Mouse (Mus musculus): Measurements from ENCODE around the gene Kazald1. TPM values are rescaled to one million over a fixed set of nuclear protein-coding genes. Genes with fewer than 3 reads are reported as not detected.
"Not testable (repeated sequence)": the region's sequence is repeated elsewhere in the genome, so short reads cannot be mapped to it uniquely, and the experiment has no call there.

Kazald1 gene
- total RNA-seq (2021) (1 to 10 TPM; 2.2 to 6.0 TPM), polyA plus RNA-seq (2012; rRNA removed) (9.8 and 11.1 TPM in 2 replicates)
- long read RNA-seq, partial matches to known transcripts = 2 of 4 reads
- long read RNA-seq, other reads (novel, unspliced or antisense) = 1 of 4 reads

GRCm38 (mm10) chr19:45074580-45075322 is at the start of gene Kazald1:
Gene Kazald1, plus strand, starts transcription at chr19:45075241.
- peak; percentile 97 for DNase-seq

GRCm38 (mm10) chr19:45025937-45026568 is 49.0 kb upstream of the Kazald1 start:
- peak; percentile 6 for DNase-seq

GRCm38 (mm10) chr19:45026958-45027670 is 47.9 kb upstream of the Kazald1 start:
- DNase-seq = no peak

GRCm38 (mm10) chr19:45027848-45028247 is 47.2 kb upstream of the Kazald1 start:
- peak; percentile 9 for DNase-seq

GRCm38 (mm10) chr19:45028746-45029145 is 46.3 kb upstream of the Kazald1 start:
- DNase-seq = peak; percentile 30

- peak; percentile 17 for DNase-seq
Measured at GRCm38 (mm10) chr19:45029571-45029970, 45.5 kb upstream of the Kazald1 start.

- peak; percentile 70 for DNase-seq
Measured at GRCm38 (mm10) chr19:45030111-45030510, 44.9 kb upstream of the Kazald1 start.

- peak; percentile 82 for DNase-seq
Measured at GRCm38 (mm10) chr19:45030746-45031693, 44.0 kb upstream of the Kazald1 start.

GRCm38 (mm10) chr19:45031780-45032179 is 43.3 kb upstream of the Kazald1 start:
- peak; percentile 82 for DNase-seq

GRCm38 (mm10) chr19:45032570-45033332 is 42.3 kb upstream of the Kazald1 start:
- peak; percentile 26 for DNase-seq

- DNase-seq = peak; percentile 70
Measured at GRCm38 (mm10) chr19:45036867-45037266, 38.2 kb upstream of the Kazald1 start.

- not testable (repeated sequence) for DNase-seq
Measured at GRCm38 (mm10) chr19:45038198-45038597, 36.8 kb upstream of the Kazald1 start.

GRCm38 (mm10) chr19:45040214-45040613 is 34.8 kb upstream of the Kazald1 start:
- DNase-seq = no peak

GRCm38 (mm10) chr19:45044389-45044927 is 30.6 kb upstream of the Kazald1 start:
- no peak for DNase-seq

- no peak for DNase-seq
Measured at GRCm38 (mm10) chr19:45045236-45045635, 29.8 kb upstream of the Kazald1 start.

GRCm38 (mm10) chr19:45045651-45046050 is 29.4 kb upstream of the Kazald1 start, which contains the start of gene Pdzd7:
Gene Pdzd7, minus strand, starts transcription at chr19:45045717.
- no peak for DNase-seq

- peak; percentile 90 for DNase-seq
Measured at GRCm38 (mm10) chr19:45046523-45047321, 28.3 kb upstream of the Kazald1 start.

- DNase-seq = peak; percentile 95
Measured at GRCm38 (mm10) chr19:45047417-45047934, 27.6 kb upstream of the Kazald1 start, which contains the start of gene Sfxn3. Gene Sfxn3, plus strand, starts transcription at chr19:45047503.

Measured in adrenal gland, adult 2 months (tissue).